Mouse (Mus musculus): Measurements from ENCODE around the gene H2-D1. TPM values are rescaled to one million over a fixed set of nuclear protein-coding genes. Genes with fewer than 3 reads are reported as not detected.

The H2-D1 gene
- polyA plus RNA-seq, 1 experiment from 2014 or later = 579 TPM

- ATAC-seq (peak; percentile 27), DNase-seq (ENCODE audit: low spot score) (peak; percentile 51)
- Histone ChIP-seq H3K9me3 (ENCODE audit: low read length) (no peaks in the 10 kb centered on the region), H3K36me3 (ENCODE audit: insufficient read depth, low read length) (0 out of 2 replicates have a peak, but pooled peaks cover 11% of the 10 kb centered on the region), H3K4me3 (ENCODE audit: low read depth, low read length) (no peak overlapping the region), H3K4me1 (ENCODE audit: insufficient read depth, low read depth, low read length) (peaks cover 10% of the 10 kb centered on the region), H3K27me3 (replicated peaks; ENCODE audit: insufficient read depth, low read length) (no peaks in the 10 kb centered on the region), H3K4me2 (replicated peaks; ENCODE audit: low read depth, low read length) (no peak overlapping the region), H3K9ac (replicated peaks; ENCODE audit: low read depth) (no peak overlapping the region), H3K27ac (ENCODE audit: low read length) (0 out of 2 replicates have a peak overlapping the region, but pooled peaks have one; percentile 26)
- 60% methylated on average over 6 of the region's 6 CpGs for WGBS
- TF ChIP-seq CTCF (IDR thresholded peaks at IDR 0.05) (no peak), EP300 (IDR thresholded peaks at IDR 0.05) (no peak)
Observed at GRCm38 (mm10) chr17:35222299-35222698, 40.2 kb upstream of the H2-D1 start.

DNA sequence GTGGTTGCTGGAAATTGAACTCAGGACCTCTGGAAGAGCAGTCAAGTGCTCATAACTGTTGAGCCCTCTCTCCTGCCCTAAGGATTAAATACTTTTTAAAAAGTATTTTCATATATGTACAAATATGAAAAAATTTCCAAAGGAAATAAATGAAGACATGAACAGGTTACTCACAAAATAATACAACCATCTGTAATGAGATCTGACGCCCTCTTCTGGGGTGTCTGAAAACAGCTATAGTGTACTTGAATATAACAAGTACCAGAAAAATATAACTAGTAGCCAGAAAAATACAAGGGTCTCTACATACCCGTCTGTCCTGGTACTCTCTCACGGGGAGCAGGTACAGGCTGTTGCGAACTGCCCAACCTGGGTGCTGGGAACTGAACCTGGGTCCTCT, 37.9 kb upstream of the H2-D1 start:
- DNase-seq (ENCODE audit: low spot score) (no peak), ATAC-seq (no peak)
- WGBS = 96% methylated on average over 4 of the region's 4 CpGs
- Histone ChIP-seq H3K4me1 (ENCODE audit: insufficient read depth, low read depth, low read length) (peaks cover 6% of the 10 kb centered on the region), H3K27ac (ENCODE audit: low read length) (no peak overlapping the region), H3K9me3 (ENCODE audit: low read length) (no peaks in the 10 kb centered on the region), H3K9ac (replicated peaks; ENCODE audit: low read depth) (no peak overlapping the region), H3K4me2 (replicated peaks; ENCODE audit: low read depth, low read length) (no peak overlapping the region), H3K4me3 (ENCODE audit: low read depth, low read length) (no peak overlapping the region), H3K36me3 (ENCODE audit: insufficient read depth, low read length) (0 out of 2 replicates have a peak, but pooled peaks cover 11% of the 10 kb centered on the region), H3K27me3 (replicated peaks; ENCODE audit: insufficient read depth, low read length) (no peaks in the 10 kb centered on the region)
- TF ChIP-seq EP300 (IDR thresholded peaks at IDR 0.05) = no peak
- TF ChIP-seq CTCF (IDR thresholded peaks at IDR 0.05) = no peak

- WGBS = 90% methylated on average over 5 of the region's 5 CpGs
- ATAC-seq = no peak
Observed at GRCm38 (mm10) chr17:35225456-35225855, 37.1 kb upstream of the H2-D1 start.

DNA sequence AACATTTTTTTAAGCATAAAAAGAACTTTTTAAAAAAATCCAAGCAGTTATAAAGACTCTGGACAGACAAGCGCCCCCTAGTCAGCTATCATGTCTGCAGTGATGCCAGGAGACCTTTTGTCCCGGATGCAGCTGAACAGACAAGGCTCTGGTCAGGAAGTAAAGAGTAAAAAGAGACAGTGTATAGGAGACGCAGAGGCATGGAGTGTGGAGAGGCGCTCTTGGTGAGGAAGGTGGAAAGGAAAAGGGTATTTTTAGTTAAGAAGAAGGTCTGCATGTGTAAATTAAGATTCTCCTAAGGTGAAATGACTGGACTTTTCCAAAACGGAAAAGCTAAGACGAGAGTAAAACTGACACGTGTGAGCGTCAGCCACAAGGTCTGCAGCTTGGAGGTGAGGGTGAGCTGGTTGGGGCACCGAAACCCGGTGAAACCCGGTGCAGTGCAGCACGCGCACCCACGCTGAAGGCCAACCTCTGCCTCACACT, 35.9 kb upstream of the H2-D1 start:
- Histone ChIP-seq H3K9me3 (ENCODE audit: low read length) (no peaks in the 10 kb centered on the region), H3K4me3 (ENCODE audit: low read depth, low read length) (no peak overlapping the region), H3K27me3 (replicated peaks; ENCODE audit: insufficient read depth, low read length) (no peaks in the 10 kb centered on the region), H3K36me3 (ENCODE audit: insufficient read depth, low read length) (peaks cover 6% of the 10 kb centered on the region; the same call in 1 of the 2 replicates), H3K27ac (ENCODE audit: low read length) (no peak overlapping the region), H3K4me2 (replicated peaks; ENCODE audit: low read depth, low read length) (no peak overlapping the region), H3K4me1 (ENCODE audit: insufficient read depth, low read depth, low read length) (no peaks in the 10 kb centered on the region), H3K9ac (replicated peaks; ENCODE audit: low read depth) (no peak overlapping the region)
- WGBS = 62% methylated on average over 14 of the region's 14 CpGs
- ATAC-seq (no peak), DNase-seq (ENCODE audit: low spot score) (no peak)
- TF ChIP-seq CTCF (IDR thresholded peaks at IDR 0.05) (peak; percentile 13; the same call in 1 of the 2 replicates), EP300 (IDR thresholded peaks at IDR 0.05) (no peak)

More at GRCm38 (mm10) chr17:35225456-35225855, 37.1 kb upstream of the H2-D1 start:
- Histone ChIP-seq H3K27me3 (replicated peaks; ENCODE audit: insufficient read depth, low read length) (no peaks in the 10 kb centered on the region), H3K4me2 (replicated peaks; ENCODE audit: low read depth, low read length) (no peak overlapping the region), H3K4me1 (ENCODE audit: insufficient read depth, low read depth, low read length) (peaks cover under 1% of the 10 kb centered on the region), H3K9me3 (ENCODE audit: low read length) (no peaks in the 10 kb centered on the region), H3K4me3 (ENCODE audit: low read depth, low read length) (no peak overlapping the region), H3K27ac (ENCODE audit: low read length) (no peak overlapping the region), H3K9ac (replicated peaks; ENCODE audit: low read depth) (no peak overlapping the region), H3K36me3 (ENCODE audit: insufficient read depth, low read length) (0 out of 2 replicates have a peak, but pooled peaks cover 7% of the 10 kb centered on the region)
- TF ChIP-seq CTCF (IDR thresholded peaks at IDR 0.05) (no peak), EP300 (IDR thresholded peaks at IDR 0.05) (no peak)
- no peak for DNase-seq (ENCODE audit: low spot score)

- ATAC-seq = no peak
- DNase-seq (ENCODE audit: low spot score) = no peak
- TF ChIP-seq CTCF (IDR thresholded peaks at IDR 0.05) (no peak), EP300 (IDR thresholded peaks at IDR 0.05) (no peak)
- H3K4me2 ChIP-seq (replicated peaks; ENCODE audit: low read depth, low read length) = no peak overlapping the region
- no peaks in the 10 kb centered on the region for H3K27me3 ChIP-seq (replicated peaks; ENCODE audit: insufficient read depth, low read length)
- H3K4me1 ChIP-seq (ENCODE audit: insufficient read depth, low read depth, low read length) = peaks cover 6% of the 10 kb centered on the region; the same call in 1 of the 2 replicates
- WGBS = 89% methylated on average over 10 of the region's 10 CpGs
- H3K9ac ChIP-seq (replicated peaks; ENCODE audit: low read depth) = no peak overlapping the region
- no peak overlapping the region for H3K4me3 ChIP-seq (ENCODE audit: low read depth, low read length)
- no peaks in the 10 kb centered on the region; the same call in 1 of the 2 replicates for H3K36me3 ChIP-seq (ENCODE audit: insufficient read depth, low read length)
- H3K27ac ChIP-seq (ENCODE audit: low read length) = no peak overlapping the region
- no peaks in the 10 kb centered on the region for H3K9me3 ChIP-seq (ENCODE audit: low read length)
Observed at GRCm38 (mm10) chr17:35231022-35231421, 31.5 kb upstream of the H2-D1 start.

DNA sequence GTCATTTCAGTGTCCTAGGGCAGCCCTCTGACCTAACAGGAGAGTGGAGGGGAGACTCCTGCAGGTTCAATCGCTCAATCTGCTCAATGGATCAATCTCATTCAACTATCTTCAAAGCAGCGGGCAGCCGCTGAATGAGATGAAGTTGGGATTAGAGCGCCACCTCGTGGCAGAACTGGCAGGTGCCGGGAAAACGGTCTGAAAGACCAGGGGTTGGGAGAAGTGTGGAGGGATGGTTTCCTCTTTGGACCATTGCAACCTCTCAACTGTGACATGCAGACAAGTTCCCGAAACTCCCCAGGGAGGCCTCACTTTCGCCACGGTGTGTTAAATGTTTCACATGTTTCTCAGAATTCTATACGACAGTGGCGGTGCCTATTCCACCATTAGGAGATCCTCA, 30.5 kb upstream of the H2-D1 start:
- TF ChIP-seq EP300 (IDR thresholded peaks at IDR 0.05) (no peak), CTCF (IDR thresholded peaks at IDR 0.05) (peak; percentile 93)
- DNase-seq (ENCODE audit: low spot score) = peak; percentile 82
- 16% methylated on average over 12 of the region's 12 CpGs for WGBS
- H3K36me3 ChIP-seq (ENCODE audit: insufficient read depth, low read length) = no peaks in the 10 kb centered on the region; the same call in 1 of the 2 replicates
- no peak overlapping the region for H3K27ac ChIP-seq (ENCODE audit: low read length)
- H3K4me1 ChIP-seq (ENCODE audit: insufficient read depth, low read depth, low read length) = peaks cover 6% of the 10 kb centered on the region; the same call in 1 of the 2 replicates
- H3K4me2 ChIP-seq (replicated peaks; ENCODE audit: low read depth, low read length) = no peak overlapping the region
- H3K9me3 ChIP-seq (ENCODE audit: low read length) = no peaks in the 10 kb centered on the region
- ATAC-seq = no peak
- no peaks in the 10 kb centered on the region for H3K27me3 ChIP-seq (replicated peaks; ENCODE audit: insufficient read depth, low read length)
- no peak overlapping the region for H3K4me3 ChIP-seq (ENCODE audit: low read depth, low read length)
- no peak overlapping the region for H3K9ac ChIP-seq (replicated peaks; ENCODE audit: low read depth)
